Mouse (Mus musculus): ENCODE results near the gene Gm10553. TPM values are rescaled to one million over a fixed set of nuclear protein-coding genes. Genes with fewer than 3 reads are reported as not detected.
"Not testable (repeated sequence)": the region's sequence is repeated elsewhere in the genome, so short reads cannot be mapped to it uniquely, and the experiment has no call there.

Gm10553 gene
- polyA plus RNA-seq, 1 experiment from 2014 or later = not detected

DNA sequence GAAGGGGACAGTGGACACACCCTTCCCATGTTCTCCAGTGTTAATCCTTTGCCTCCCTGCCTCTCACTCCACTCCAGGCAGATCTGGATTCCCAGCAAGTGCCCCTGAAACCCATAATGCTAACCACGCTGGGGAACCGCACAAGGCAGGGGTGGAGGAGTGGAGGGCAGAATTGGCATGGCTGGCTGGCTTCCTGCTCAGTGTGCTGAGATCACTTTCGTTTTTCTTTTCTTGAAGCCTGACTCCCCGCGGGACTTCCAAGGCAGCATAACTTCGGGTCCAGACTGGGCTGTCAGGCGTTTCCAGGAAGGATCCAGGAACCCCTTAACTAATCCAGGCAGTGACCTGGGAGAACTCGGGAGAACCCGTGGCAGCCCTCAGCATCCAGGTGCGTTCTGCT lies 11.6 kb downstream of the Gm10553 start:
- 68% methylated on average over 10 of the region's 10 CpGs for WGBS
- ATAC-seq (ENCODE audit: insufficient number of reproducible peaks, low FRiP score, low TSS enrichment, low read depth); H3K27me3 ChIP-seq; H3K27ac ChIP-seq; H3K4me2 ChIP-seq; H3K4me3 ChIP-seq; H3K9ac ChIP-seq; H3K36me3 ChIP-seq; H3K4me1 ChIP-seq; H3K9me3 ChIP-seq: not testable (repeated sequence)

DNA sequence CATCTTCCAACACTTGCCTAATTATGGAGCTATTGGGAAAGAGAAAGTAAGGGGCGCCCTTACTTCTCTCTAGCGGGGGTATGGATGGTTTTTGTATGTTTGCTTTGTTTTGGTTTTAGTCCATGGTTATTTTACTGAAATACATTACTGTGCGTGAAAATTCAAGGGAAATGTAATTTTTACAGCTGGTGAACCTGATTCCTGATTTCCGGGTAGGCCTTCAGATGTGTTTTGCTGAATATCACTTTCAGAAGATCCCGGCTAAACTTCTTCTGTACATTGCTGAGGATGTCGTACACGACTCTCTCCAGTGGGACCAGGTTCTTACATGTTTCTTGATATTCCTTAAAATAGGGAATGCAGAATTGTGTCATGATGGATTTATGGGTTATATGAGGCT lies 12.3 kb downstream of the Gm10553 start:
- H3K4me1 ChIP-seq; ATAC-seq (ENCODE audit: insufficient number of reproducible peaks, low FRiP score, low TSS enrichment, low read depth); H3K4me3 ChIP-seq; H3K4me2 ChIP-seq; H3K9me3 ChIP-seq; H3K27me3 ChIP-seq; H3K27ac ChIP-seq; H3K36me3 ChIP-seq; H3K9ac ChIP-seq: not testable (repeated sequence)
- 83% methylated on average over 7 of the region's 7 CpGs for WGBS

DNA sequence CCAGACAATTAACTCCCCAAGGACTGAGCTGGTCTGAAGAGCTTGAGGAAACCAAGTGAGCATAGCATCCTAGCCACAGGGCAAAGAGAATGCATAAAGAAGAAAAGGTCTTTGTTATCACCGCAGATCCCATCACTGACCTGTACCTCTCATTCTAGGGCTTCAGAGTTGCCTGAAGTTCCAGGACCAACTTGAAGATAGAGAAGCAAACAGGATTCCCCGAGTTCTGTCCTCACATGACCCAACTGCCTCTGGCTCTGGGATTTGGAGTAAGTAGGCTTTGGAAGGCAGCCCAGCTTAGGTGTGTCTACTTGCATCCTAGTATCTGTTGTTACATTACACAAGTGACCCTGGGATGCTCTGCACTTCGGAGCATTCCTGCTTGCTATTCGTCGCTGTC lies 12.9 kb downstream of the Gm10553 start:
- not testable (repeated sequence) for H3K9ac ChIP-seq; H3K4me3 ChIP-seq; H3K4me2 ChIP-seq; H3K27ac ChIP-seq; H3K36me3 ChIP-seq; H3K27me3 ChIP-seq; H3K4me1 ChIP-seq; ATAC-seq (ENCODE audit: insufficient number of reproducible peaks, low FRiP score, low TSS enrichment, low read depth); H3K9me3 ChIP-seq
- WGBS = 69% methylated on average over 2 of the region's 5 CpGs

DNA sequence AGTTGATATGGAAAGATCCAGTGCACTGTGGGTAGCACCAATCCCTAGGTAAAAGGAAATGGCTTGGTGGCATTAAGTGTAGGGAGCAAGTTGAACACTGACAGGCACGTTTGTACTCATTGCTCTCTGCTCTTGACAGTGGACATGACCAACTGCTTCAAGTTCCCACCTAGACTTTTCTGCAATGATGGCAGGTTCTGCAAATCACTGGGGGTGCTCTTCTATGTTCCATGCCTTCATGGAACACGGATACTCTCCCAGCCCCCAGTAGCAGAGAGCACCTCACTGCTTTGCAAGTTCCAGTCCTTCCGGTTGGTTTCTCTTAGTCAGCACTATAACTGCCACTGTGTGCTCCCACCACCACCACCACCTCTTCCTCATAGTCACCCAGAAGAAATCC lies 14.1 kb downstream of the Gm10553 start:
- H3K9ac ChIP-seq, H3K4me2 ChIP-seq, H3K9me3 ChIP-seq, H3K27me3 ChIP-seq, H3K4me1 ChIP-seq, H3K27ac ChIP-seq, H3K4me3 ChIP-seq, H3K36me3 ChIP-seq: not testable (repeated sequence)
- WGBS = 77% methylated on average over 3 of the region's 3 CpGs
- ATAC-seq (ENCODE audit: insufficient number of reproducible peaks, low FRiP score, low TSS enrichment, low read depth) = peak; percentile 67; the same call in 1 of the 2 replicates

DNA sequence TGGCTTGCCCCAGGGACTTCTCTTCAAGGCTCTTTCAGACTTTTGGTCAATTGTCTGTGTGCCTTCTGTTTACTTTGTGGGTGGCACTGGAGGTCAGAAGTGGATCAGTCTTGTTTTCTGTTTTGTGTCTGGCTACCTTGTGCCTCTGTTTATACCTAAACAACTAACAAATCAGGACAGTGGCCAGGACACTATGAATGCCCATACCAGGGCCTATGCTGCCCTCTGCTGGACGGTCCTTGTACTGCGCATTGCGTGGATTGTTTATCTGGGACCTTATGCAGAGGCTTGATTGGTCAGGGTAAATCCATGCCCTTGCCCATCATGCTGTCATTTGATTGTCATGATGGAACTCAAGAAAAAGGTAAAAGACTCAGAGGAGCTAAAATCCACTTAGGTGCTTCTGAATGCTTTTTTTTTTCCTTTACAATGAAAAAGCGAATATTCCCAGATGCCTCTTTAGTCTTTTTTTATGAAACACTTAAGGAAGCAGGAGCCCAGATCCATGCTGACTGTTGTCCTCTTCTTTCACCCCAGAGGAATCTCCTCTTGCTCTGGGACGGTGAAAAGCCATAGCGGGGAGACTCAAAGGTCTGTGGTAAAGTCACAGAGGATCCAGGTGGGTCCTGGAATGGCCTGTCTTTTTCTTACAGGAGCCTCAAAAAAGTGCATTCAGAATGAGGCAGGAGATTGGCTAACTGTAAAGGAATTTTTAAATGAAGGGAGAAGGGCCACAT lies 14.9 kb downstream of the Gm10553 start:
- H3K9me3 ChIP-seq, H3K36me3 ChIP-seq: not testable (repeated sequence)
- WGBS = 48% methylated on average over 6 of the region's 6 CpGs

DNA sequence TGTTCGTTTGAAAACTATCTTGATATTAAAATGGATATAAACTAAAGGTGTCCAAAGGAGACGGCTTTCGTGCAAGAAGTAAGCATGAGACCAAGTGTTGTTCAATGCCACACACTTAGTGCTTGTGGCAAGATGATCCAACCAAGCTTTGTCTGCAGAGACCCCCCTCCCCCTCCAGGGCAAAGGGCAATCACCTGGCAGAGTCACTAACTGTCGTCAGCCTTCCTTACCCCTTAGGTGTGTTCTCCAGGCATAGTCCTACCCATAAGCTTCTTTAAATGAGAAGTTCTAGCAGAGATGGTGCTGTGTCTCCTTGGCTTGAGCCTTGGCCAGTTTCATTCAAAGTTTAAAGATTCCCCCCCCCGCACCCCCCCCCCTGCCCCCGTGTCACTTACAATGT lies 17.6 kb downstream of the Gm10553 start:
- H3K27ac ChIP-seq; H3K27me3 ChIP-seq; H3K36me3 ChIP-seq; ATAC-seq (ENCODE audit: insufficient number of reproducible peaks, low FRiP score, low TSS enrichment, low read depth); H3K4me1 ChIP-seq; H3K9ac ChIP-seq; H3K4me2 ChIP-seq; H3K4me3 ChIP-seq; H3K9me3 ChIP-seq: not testable (repeated sequence)
- WGBS = 67% methylated on average over 5 of the region's 6 CpGs

More for the DNA sequence above, 14.9 kb downstream of the Gm10553 start:
- not testable (repeated sequence) for H3K27ac ChIP-seq; H3K9ac ChIP-seq; H3K4me1 ChIP-seq; ATAC-seq (ENCODE audit: insufficient number of reproducible peaks, low FRiP score, low TSS enrichment, low read depth); H3K4me3 ChIP-seq; H3K27me3 ChIP-seq; H3K4me2 ChIP-seq

DNA sequence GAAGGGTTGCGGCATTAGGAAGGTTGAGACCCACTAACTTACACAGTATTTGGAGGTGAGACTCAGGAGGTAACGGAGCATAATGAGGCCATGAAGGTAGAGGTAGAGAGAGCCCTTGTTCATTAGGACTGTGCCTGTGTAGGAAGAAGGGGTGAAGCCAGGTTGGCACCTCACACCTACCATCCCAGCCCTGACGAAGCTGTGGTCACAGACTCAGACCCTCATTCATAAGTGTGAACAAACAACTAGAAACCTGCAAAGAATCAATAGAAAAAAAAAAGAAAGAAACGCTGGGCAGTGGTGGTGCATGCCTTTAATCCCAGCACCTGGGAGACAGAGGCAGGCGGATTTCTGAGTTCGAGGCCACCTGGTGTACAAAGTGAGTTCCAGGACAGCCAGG lies 18.4 kb downstream of the Gm10553 start:
- not testable (repeated sequence) for ATAC-seq (ENCODE audit: insufficient number of reproducible peaks, low FRiP score, low TSS enrichment, low read depth); H3K27me3 ChIP-seq; H3K4me2 ChIP-seq; H3K9me3 ChIP-seq; H3K9ac ChIP-seq; H3K36me3 ChIP-seq; H3K4me3 ChIP-seq; H3K27ac ChIP-seq; H3K4me1 ChIP-seq
- WGBS = 78% methylated on average over 5 of the region's 6 CpGs

DNA sequence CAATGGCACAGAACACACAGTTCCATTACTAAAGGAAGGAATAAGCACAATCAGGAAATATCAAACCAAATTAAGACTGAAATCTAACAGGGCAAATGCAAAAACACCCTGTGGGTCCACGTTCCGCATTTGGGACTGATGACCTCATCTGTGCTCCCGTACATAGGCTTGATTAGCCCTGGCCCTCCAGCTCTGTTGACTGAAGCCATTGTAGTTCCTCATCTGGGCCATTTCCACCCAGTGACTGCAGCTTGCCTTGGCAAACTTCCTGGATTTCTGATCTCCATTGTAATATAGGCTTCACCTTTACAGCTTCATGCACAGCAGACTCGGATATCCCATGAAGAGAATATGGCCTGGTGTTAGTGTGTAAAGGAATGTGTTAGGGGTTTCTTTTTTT lies 21.9 kb downstream of the Gm10553 start:
- WGBS = 93% methylated on average over 4 of the region's 4 CpGs
- not testable (repeated sequence) for H3K4me3 ChIP-seq; H3K4me1 ChIP-seq; ATAC-seq (ENCODE audit: insufficient number of reproducible peaks, low FRiP score, low TSS enrichment, low read depth); H3K27me3 ChIP-seq; H3K9me3 ChIP-seq; H3K27ac ChIP-seq; H3K4me2 ChIP-seq; H3K9ac ChIP-seq; H3K36me3 ChIP-seq

DNA sequence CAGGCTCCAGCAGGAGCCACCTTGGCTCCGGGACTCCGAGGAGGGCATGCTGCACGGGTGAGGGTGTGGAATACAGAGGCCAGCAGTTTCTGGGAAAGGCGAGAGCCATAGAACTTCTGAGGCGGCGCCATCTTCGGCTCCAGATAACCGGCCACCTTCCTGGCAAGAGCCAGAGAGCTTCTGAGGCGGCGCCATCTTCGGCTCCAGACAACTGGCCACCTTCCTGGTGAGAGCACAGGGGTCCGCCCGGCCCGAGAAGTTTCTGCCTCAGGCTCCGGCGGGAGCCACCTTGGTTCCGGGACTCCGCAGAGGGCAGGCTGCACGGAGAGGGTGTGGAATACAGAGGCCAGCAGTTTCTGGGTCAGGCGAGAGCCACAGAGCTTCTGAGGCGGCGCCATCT lies 33.7 kb downstream of the Gm10553 start:
- H3K27ac ChIP-seq; H3K9ac ChIP-seq; H3K9me3 ChIP-seq; ATAC-seq (ENCODE audit: insufficient number of reproducible peaks, low FRiP score, low TSS enrichment, low read depth); H3K36me3 ChIP-seq; H3K27me3 ChIP-seq; H3K4me1 ChIP-seq; H3K4me2 ChIP-seq; H3K4me3 ChIP-seq: not testable (repeated sequence)
- 89% methylated on average over 22 of the region's 22 CpGs for WGBS

Other genes starting within 250 kb of the Gm10553 start
- 0.50 and 0.60 TPM in 2 replicates for gene Slc16a14, start 165.0 kb upstream of the Gm10553 start, polyA plus RNA-seq (2015; fragmentation: Nextera tagmentation; extraction: Ambion mirVana)
- gene A530032D15Rik, start 9.7 kb downstream of the Gm10553 start, polyA plus RNA-seq (2015; fragmentation: Nextera tagmentation; extraction: Ambion mirVana) = not detected in 2 replicates
- 1.2 and 1.3 TPM in 2 replicates for gene C130026I21Rik, start 170.4 kb downstream of the Gm10553 start, polyA plus RNA-seq (2015; fragmentation: Nextera tagmentation; extraction: Ambion mirVana)

Measured in limb, embryonic 15.5 days (tissue).